Mouse (Mus musculus) neural tube, embryonic 13.5 days (tissue): Measurements from ENCODE around the gene Bend5. TPM values are rescaled to one million over a fixed set of nuclear protein-coding genes. Genes with fewer than 3 reads are reported as not detected.
A peak's percentile ranks its signal among the peaks of the same experiment; 100 is the strongest.

ENCODE experiments used
- ATAC-seq: fragments of 200-750 bp; cut with Nextera tagmentation; 2 replicates; pipeline ENCODE4 v1.8.0; 2017; ENCODE audit warnings: low read depth, mild to moderate bottlenecking, moderate TSS enrichment, moderate library complexity
- H3K27ac ChIP-seq: fragments of 300-500 bp; sonication (generic); replicated peaks from 2 replicates; pipeline ENCODE4 v1.5.1; 2015; ENCODE audit warnings: moderate library complexity, mild to moderate bottlenecking, inconsistent platforms
- H3K27me3 ChIP-seq: fragments of 300-500 bp; sonication (generic); 2 replicates; pipeline ENCODE4 v1.6.1; 2015; ENCODE audit warnings: mild to moderate bottlenecking, inconsistent platforms
- H3K36me3 ChIP-seq: fragments of 300-500 bp; sonication (generic); 2 replicates; pipeline ENCODE4 v1.6.1; 2015; ENCODE audit warnings: mild to moderate bottlenecking, inconsistent platforms
- H3K4me1 ChIP-seq: fragments of 300-500 bp; sonication (generic); replicated peaks from 2 replicates; pipeline ENCODE4 v1.6.1; 2015; ENCODE audit warnings: inconsistent platforms
- H3K4me2 ChIP-seq: fragments of 300-500 bp; sonication (generic); 2 replicates; pipeline ENCODE4 v1.6.1; 2015; ENCODE audit warnings: inconsistent platforms, mild to moderate bottlenecking, moderate library complexity
- H3K4me3 ChIP-seq: fragments of 300-500 bp; sonication (generic); 2 replicates; pipeline ENCODE4 v1.5.1; 2015; ENCODE audit warnings: mild to moderate bottlenecking, inconsistent platforms
- H3K9ac ChIP-seq: fragments of 300-500 bp; sonication (generic); 2 replicates; pipeline ENCODE4 v1.6.1; 2015; ENCODE audit warnings: moderate library complexity, mild to moderate bottlenecking, inconsistent platforms
- H3K9me3 ChIP-seq: fragments of 300-500 bp; sonication (generic); 2 replicates; pipeline ENCODE4 v1.6.1; 2016; ENCODE audit warnings: inconsistent platforms
- WGBS: fragments of 180-500 bp; shearing (Covaris S2); methylation state at CpG from one replicate; pipeline ENCODE4 v1.1.7; 2015; 5-methylcytosine and 5-hydroxymethylcytosine counted together
- polyA plus RNA-seq: library from polyadenylated mRNA; unstranded; fragments of >200 nt; fragmentation: Nextera tagmentation; extraction: Ambion mirVana; gene quantifications from 2 replicates; pipeline ENCODE4 v1.2.1, GENCODE M21; 2015

Bend5 gene
- polyA plus RNA-seq, 1 experiment from 2014 or later, result 76.9 TPM

- no peaks in the 10 kb centered on the region for H3K9me3 ChIP-seq
- H3K27ac ChIP-seq, result no peak overlapping the region
- H3K4me2 ChIP-seq, result peak overlapping the region; percentile 89; the same call in 1 of the 2 replicates
- H3K36me3 ChIP-seq, result peaks cover 28% of the 10 kb centered on the region
- H3K9ac ChIP-seq, result no peak overlapping the region
- WGBS, result 88% methylated on average over 5 of the region's 5 CpGs
- peaks cover 52% of the 10 kb centered on the region for H3K4me1 ChIP-seq
- no peak overlapping the region for H3K4me3 ChIP-seq
- H3K27me3 ChIP-seq, result no peaks in the 10 kb centered on the region
- ATAC-seq, result no peak
Observed at GRCm38 (mm10) chr4:111417716-111418115, 2.9 kb downstream of the Bend5 start.

GRCm38 (mm10) chr4:111419476-111419875, 4.7 kb downstream of the Bend5 start:
- no peak for ATAC-seq
- H3K4me2 ChIP-seq, result no peak overlapping the region
- H3K9me3 ChIP-seq, result no peaks in the 10 kb centered on the region
- no peak overlapping the region for H3K27ac ChIP-seq
- no peak overlapping the region for H3K4me3 ChIP-seq
- peaks cover 28% of the 10 kb centered on the region for H3K36me3 ChIP-seq
- WGBS, result 93% methylated on average over 1 of the region's 1 CpGs
- H3K27me3 ChIP-seq, result no peaks in the 10 kb centered on the region
- no peak overlapping the region for H3K9ac ChIP-seq
- H3K4me1 ChIP-seq, result peaks cover 54% of the 10 kb centered on the region

- Histone ChIP-seq H3K27ac (no peak overlapping the region), H3K4me2 (no peak overlapping the region), H3K4me3 (no peak overlapping the region), H3K27me3 (no peaks in the 10 kb centered on the region), H3K36me3 (peaks cover 29% of the 10 kb centered on the region), H3K4me1 (peaks cover 57% of the 10 kb centered on the region), H3K9ac (no peak overlapping the region), H3K9me3 (no peaks in the 10 kb centered on the region)
- 83% methylated on average over 3 of the region's 3 CpGs for WGBS
- ATAC-seq, result no peak
Observed at GRCm38 (mm10) chr4:111420031-111420430, 5.2 kb downstream of the Bend5 start.

GRCm38 (mm10) chr4:111420955-111421354, 6.1 kb downstream of the Bend5 start:
- H3K4me1 ChIP-seq, result peaks cover 53% of the 10 kb centered on the region

GRCm38 (mm10) chr4:111421785-111422184, 7.0 kb downstream of the Bend5 start:
- Histone ChIP-seq H3K36me3 (peaks cover 33% of the 10 kb centered on the region), H3K4me2 (no peak overlapping the region), H3K9ac (no peak overlapping the region), H3K27ac (no peak overlapping the region), H3K9me3 (no peaks in the 10 kb centered on the region), H3K4me1 (peaks cover 45% of the 10 kb centered on the region), H3K27me3 (no peaks in the 10 kb centered on the region), H3K4me3 (no peak overlapping the region)
- no peak for ATAC-seq
- 91% methylated on average over 6 of the region's 6 CpGs for WGBS

More at GRCm38 (mm10) chr4:111420955-111421354, 6.1 kb downstream of the Bend5 start:
- 89% methylated on average over 4 of the region's 4 CpGs for WGBS
- no peak overlapping the region for H3K27ac ChIP-seq
- ATAC-seq, result no peak
- no peaks in the 10 kb centered on the region for H3K27me3 ChIP-seq
- no peak overlapping the region for H3K4me2 ChIP-seq
- no peak overlapping the region for H3K9ac ChIP-seq
- no peak overlapping the region for H3K4me3 ChIP-seq
- no peaks in the 10 kb centered on the region for H3K9me3 ChIP-seq
- H3K36me3 ChIP-seq, result peaks cover 33% of the 10 kb centered on the region

- Histone ChIP-seq H3K4me2 (no peak overlapping the region), H3K36me3 (peaks cover 17% of the 10 kb centered on the region), H3K27ac (no peak overlapping the region), H3K9me3 (no peaks in the 10 kb centered on the region), H3K4me1 (peaks cover 37% of the 10 kb centered on the region), H3K27me3 (no peaks in the 10 kb centered on the region), H3K9ac (no peak overlapping the region), H3K4me3 (no peak overlapping the region)
- ATAC-seq, result 0 out of 2 replicates have a peak, but pooled peaks have one; percentile 30
- WGBS, result 94% methylated on average over 1 of the region's 1 CpGs
Observed at GRCm38 (mm10) chr4:111424371-111424950, 9.7 kb downstream of the Bend5 start.

- Histone ChIP-seq H3K27ac (no peak overlapping the region), H3K4me3 (no peak overlapping the region), H3K9ac (no peak overlapping the region), H3K36me3 (peaks cover 18% of the 10 kb centered on the region), H3K4me1 (peaks cover 34% of the 10 kb centered on the region), H3K9me3 (no peaks in the 10 kb centered on the region), H3K27me3 (no peaks in the 10 kb centered on the region), H3K4me2 (no peak overlapping the region)
- ATAC-seq, result no peak
- WGBS, result 76% methylated on average over 6 of the region's 6 CpGs
Observed at GRCm38 (mm10) chr4:111425170-111425569, 10.4 kb downstream of the Bend5 start.

GRCm38 (mm10) chr4:111431186-111431585, 16.4 kb downstream of the Bend5 start:
- 88% methylated on average over 2 of the region's 2 CpGs for WGBS
- Histone ChIP-seq H3K4me3 (no peak overlapping the region), H3K36me3 (peaks cover 60% of the 10 kb centered on the region), H3K4me1 (peaks cover 30% of the 10 kb centered on the region), H3K27ac (no peak overlapping the region), H3K9ac (no peak overlapping the region), H3K27me3 (no peaks in the 10 kb centered on the region), H3K9me3 (no peaks in the 10 kb centered on the region), H3K4me2 (no peak overlapping the region)
- ATAC-seq, result no peak

- Histone ChIP-seq H3K27me3 (no peaks in the 10 kb centered on the region), H3K9me3 (no peaks in the 10 kb centered on the region), H3K36me3 (peaks cover 68% of the 10 kb centered on the region), H3K4me1 (peaks cover 33% of the 10 kb centered on the region), H3K4me3 (no peak overlapping the region), H3K4me2 (no peak overlapping the region), H3K27ac (no peak overlapping the region), H3K9ac (no peak overlapping the region)
- 58% methylated on average over 5 of the region's 5 CpGs for WGBS
- ATAC-seq, result no peak; the same call in 1 of the 2 replicates
Observed at GRCm38 (mm10) chr4:111432013-111432412, 17.2 kb downstream of the Bend5 start.

- Histone ChIP-seq H3K4me2 (no peak overlapping the region), H3K4me1 (peaks cover 37% of the 10 kb centered on the region), H3K9ac (no peak overlapping the region), H3K9me3 (no peaks in the 10 kb centered on the region), H3K27ac (no peak overlapping the region), H3K36me3 (peaks cover 68% of the 10 kb centered on the region), H3K27me3 (no peaks in the 10 kb centered on the region), H3K4me3 (no peak overlapping the region)
- no peak for ATAC-seq
- 81% methylated on average over 5 of the region's 5 CpGs for WGBS
Observed at GRCm38 (mm10) chr4:111432417-111432816, 17.6 kb downstream of the Bend5 start.

- H3K36me3 ChIP-seq, result peaks cover 28% of the 10 kb centered on the region
- WGBS, result 81% methylated on average over 1 of the region's 1 CpGs
- H3K4me3 ChIP-seq, result no peak overlapping the region
- H3K9me3 ChIP-seq, result no peaks in the 10 kb centered on the region
- no peaks in the 10 kb centered on the region for H3K27me3 ChIP-seq
- H3K4me2 ChIP-seq, result no peak overlapping the region
- ATAC-seq, result no peak
- H3K4me1 ChIP-seq, result peaks cover 63% of the 10 kb centered on the region
- no peak overlapping the region for H3K9ac ChIP-seq
- H3K27ac ChIP-seq, result no peak overlapping the region
Observed at GRCm38 (mm10) chr4:111441709-111442108, 26.9 kb downstream of the Bend5 start.

GRCm38 (mm10) chr4:111442435-111443238, 27.8 kb downstream of the Bend5 start:
- Histone ChIP-seq H3K36me3 (peaks cover 25% of the 10 kb centered on the region), H3K27ac (peak overlapping the region; percentile 83), H3K4me2 (no peak overlapping the region), H3K27me3 (no peaks in the 10 kb centered on the region), H3K4me1 (peaks cover 54% of the 10 kb centered on the region), H3K9ac (no peak overlapping the region), H3K4me3 (no peak overlapping the region), H3K9me3 (no peaks in the 10 kb centered on the region)
- no peak for ATAC-seq
- WGBS, result 69% methylated on average over 1 of the region's 1 CpGs
